Mouse (Mus musculus): Measurements from ENCODE around the gene Bpifb1. TPM values are rescaled to one million over a fixed set of nuclear protein-coding genes. Genes with fewer than 3 reads are reported as not detected.
"Not testable (repeated sequence)": the region's sequence is repeated elsewhere in the genome, so short reads cannot be mapped to it uniquely, and the experiment has no call there.

Gene Bpifb1
- polyA plus RNA-seq, 1 experiment from 2014 or later = not detected

DNA sequence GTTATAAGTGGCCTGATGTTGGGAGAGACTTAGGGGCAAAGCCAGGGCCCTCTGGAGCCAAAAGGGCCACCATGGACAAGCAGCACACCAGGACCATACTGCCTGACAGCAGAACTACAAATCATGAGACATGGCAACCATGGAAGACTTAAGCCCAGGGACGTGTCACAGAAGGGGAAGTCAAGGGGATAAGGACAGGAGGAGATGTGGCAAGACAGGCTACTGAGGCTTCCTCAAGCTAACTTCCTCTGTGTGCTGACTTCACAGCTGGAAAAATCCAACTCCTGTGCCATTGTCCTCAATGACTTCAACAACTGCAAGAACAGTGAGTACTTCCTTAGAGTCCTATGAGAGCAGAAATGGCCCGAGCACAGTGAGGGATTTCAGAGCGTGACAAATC is 73.8 kb downstream of the Bpifb1 start:
- not testable (repeated sequence) for H3K27ac ChIP-seq (replicated peaks); H3K36me3 ChIP-seq (replicated peaks); DNase-seq (ENCODE audit: low spot score); H3K4me3 ChIP-seq; H3K27me3 ChIP-seq (replicated peaks; ENCODE audit: low read depth, poor library complexity, severe bottlenecking); H3K9me3 ChIP-seq; H3K4me1 ChIP-seq
- WGBS = 74% methylated on average over 3 of the region's 3 CpGs

Other genes starting within 250 kb of the Bpifb1 start
- gene Bpifa6, start 215.9 kb upstream of the Bpifb1 start, polyA plus RNA-seq (2016; fragmentation: Nextera tagmentation; extraction: Ambion mirVana) = not detected in 2 replicates
- not detected in 2 replicates for gene Bpifa2, start 182.6 kb upstream of the Bpifb1 start, polyA plus RNA-seq (2016; fragmentation: Nextera tagmentation; extraction: Ambion mirVana)
- gene Bpifa3, start 60.5 kb upstream of the Bpifb1 start, polyA plus RNA-seq (2016; fragmentation: Nextera tagmentation; extraction: Ambion mirVana) = not detected in 2 replicates
- gene Bpifa1, start 47.9 kb upstream of the Bpifb1 start, polyA plus RNA-seq (2016; fragmentation: Nextera tagmentation; extraction: Ambion mirVana) = not detected in 2 replicates
- not detected in 2 replicates for gene Bpifa5, start 28.2 kb upstream of the Bpifb1 start, polyA plus RNA-seq (2016; fragmentation: Nextera tagmentation; extraction: Ambion mirVana)
- 0.20 and 0.32 TPM in 2 replicates for gene Bpifb5, start 32.9 kb downstream of the Bpifb1 start, polyA plus RNA-seq (2016; fragmentation: Nextera tagmentation; extraction: Ambion mirVana)
- gene Bpifb9a, start 67.0 kb downstream of the Bpifb1 start, polyA plus RNA-seq (2016; fragmentation: Nextera tagmentation; extraction: Ambion mirVana) = not detected in 2 replicates
- not detected in 2 replicates for gene Bpifb9b, start 116.4 kb downstream of the Bpifb1 start, polyA plus RNA-seq (2016; fragmentation: Nextera tagmentation; extraction: Ambion mirVana)
- gene Cdk5rap1, start 182.2 kb downstream of the Bpifb1 start, polyA plus RNA-seq (2016; fragmentation: Nextera tagmentation; extraction: Ambion mirVana) = 15.1 and 15.8 TPM in 2 replicates
- gene Snta1, start 217.3 kb downstream of the Bpifb1 start, polyA plus RNA-seq (2016; fragmentation: Nextera tagmentation; extraction: Ambion mirVana) = 3.0 and 3.9 TPM in 2 replicates
- gene Cbfa2t2, start 245.7 kb downstream of the Bpifb1 start, polyA plus RNA-seq (2016; fragmentation: Nextera tagmentation; extraction: Ambion mirVana) = 68.8 and 72.2 TPM in 2 replicates

Data from embryonic facial prominence, embryonic 10.5 days (tissue).